Mouse (Mus musculus) cortical plate, adult 2 months (tissue): ENCODE results near the gene Eif4e. TPM values are rescaled to one million over a fixed set of nuclear protein-coding genes. Genes with fewer than 3 reads are reported as not detected.

Experiments used
- H3K27ac ChIP-seq: fragments of 200-500 bp; 2 replicates; pipeline ENCODE4 v1.5.1; 2012; ENCODE audit warnings: low read length, control low read depth, inconsistent platforms; ENCODE audit not compliant: insufficient read depth
- H3K4me1 ChIP-seq: fragments of 200-500 bp; 2 replicates; pipeline ENCODE4 v1.6.1; 2011; ENCODE audit warnings: low read length; ENCODE audit not compliant: control insufficient read depth, insufficient read depth
- H3K4me3 ChIP-seq: fragments of 200-500 bp; 2 replicates; pipeline ENCODE4 v1.5.1; 2011; ENCODE audit warnings: mild to moderate bottlenecking, low read length, control low read depth; ENCODE audit not compliant: insufficient read depth
- CTCF ChIP-seq: fragments of 200-500 bp; IDR thresholded peaks from 2 replicates; pipeline ENCODE4 v1.5.1; 2011; ENCODE audit warnings: mild to moderate bottlenecking, control low read depth, low read length; ENCODE audit not compliant: insufficient read depth; ENCODE audit errors: extremely low read depth
- POLR2A ChIP-seq: fragments of 200-500 bp; IDR thresholded peaks from 2 replicates; pipeline ENCODE4 v1.6.1; 2011; ENCODE audit warnings: mild to moderate bottlenecking, low read length, control low read depth; ENCODE audit not compliant: insufficient read depth; ENCODE audit errors: extremely low read depth
- polyA plus RNA-seq: library from polyadenylated mRNA; depleted of rRNA; stranded (reverse); fragments of >200 nt; gene quantifications from 2 replicates; pipeline ENCODE4 v1.2.3, GENCODE M21; 2012; rRNA removed

Gene Eif4e
- polyA plus RNA-seq: 146 and 158 TPM in 2 replicates

DNA sequence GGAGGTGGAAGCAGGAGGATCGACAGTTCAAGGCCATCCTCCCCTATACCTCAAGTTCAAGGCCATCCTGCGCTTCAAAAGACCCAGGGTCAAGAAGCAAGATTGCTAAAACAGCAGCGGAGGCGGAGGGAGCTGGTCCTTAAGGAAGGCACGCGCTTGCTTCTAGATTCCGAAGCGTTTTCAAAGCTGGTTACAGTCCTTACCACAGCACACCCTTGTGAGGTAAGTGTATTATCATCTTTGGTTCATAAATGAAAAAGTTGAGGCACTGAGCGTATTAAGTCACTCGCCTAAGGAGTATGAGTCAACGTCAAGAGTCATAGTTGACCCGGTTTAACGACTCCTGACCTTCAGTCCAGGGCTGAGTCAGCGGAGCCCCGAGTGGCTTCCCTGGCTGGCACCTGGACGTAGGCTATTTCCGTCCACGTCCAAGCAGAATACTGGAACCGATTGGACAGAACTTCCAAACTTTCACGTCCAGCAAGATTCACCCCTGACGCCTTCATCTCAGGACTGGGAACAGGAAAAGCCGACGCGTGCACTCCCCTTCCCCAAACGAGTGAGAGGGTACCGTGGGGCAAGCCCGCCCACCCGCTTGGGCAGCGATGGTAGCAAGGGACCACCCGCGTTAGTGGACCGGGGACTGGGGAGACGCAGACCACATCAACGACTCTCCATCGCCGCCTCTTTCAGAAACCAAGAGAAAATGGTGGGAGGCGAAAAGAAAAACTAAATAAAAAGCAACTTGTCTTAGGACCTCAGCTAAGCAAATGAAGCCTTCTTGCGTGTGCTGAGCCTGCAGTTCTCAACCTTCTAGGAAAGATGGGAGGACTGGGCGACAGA, at the start of gene Eif4e:
TSS of gene Eif4e (plus strand) at position 107 of the 843 bp plus-strand sequence.
- Histone ChIP-seq H3K27ac (peak within 1 kb of the TSS; percentile 49), H3K4me3 (peak within 1 kb of the TSS; percentile 51), H3K4me1 (peaks cover 2% of the 10 kb centered on the region; the same call in 1 of the 2 replicates)
- no peak for TF ChIP-seq POLR2A
- no peak for TF ChIP-seq CTCF

DNA sequence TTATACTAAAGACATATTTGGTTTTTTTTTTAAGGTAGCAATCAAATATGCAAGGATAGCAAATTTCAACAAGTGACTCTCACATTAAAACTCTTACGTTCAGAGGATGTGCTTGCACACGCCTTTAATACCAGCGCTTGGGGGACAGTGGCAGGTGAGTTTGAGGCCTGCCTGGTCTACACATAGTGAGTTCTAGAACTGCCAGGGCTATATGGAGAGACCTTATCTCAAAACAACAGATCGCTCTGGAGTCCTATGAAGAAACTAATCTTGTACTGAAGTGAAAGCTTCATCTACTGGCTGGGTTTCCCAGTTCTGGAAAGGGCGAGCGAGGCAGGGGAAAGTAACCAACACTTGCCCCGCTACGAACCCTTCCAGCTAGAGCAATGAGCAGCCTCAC, 46.5 kb upstream of the Eif4e start:
- H3K4me1 ChIP-seq: no peaks in the 10 kb centered on the region
- TF ChIP-seq CTCF: no peak
- H3K27ac ChIP-seq: no peak overlapping the region
- H3K4me3 ChIP-seq: no peak overlapping the region

DNA sequence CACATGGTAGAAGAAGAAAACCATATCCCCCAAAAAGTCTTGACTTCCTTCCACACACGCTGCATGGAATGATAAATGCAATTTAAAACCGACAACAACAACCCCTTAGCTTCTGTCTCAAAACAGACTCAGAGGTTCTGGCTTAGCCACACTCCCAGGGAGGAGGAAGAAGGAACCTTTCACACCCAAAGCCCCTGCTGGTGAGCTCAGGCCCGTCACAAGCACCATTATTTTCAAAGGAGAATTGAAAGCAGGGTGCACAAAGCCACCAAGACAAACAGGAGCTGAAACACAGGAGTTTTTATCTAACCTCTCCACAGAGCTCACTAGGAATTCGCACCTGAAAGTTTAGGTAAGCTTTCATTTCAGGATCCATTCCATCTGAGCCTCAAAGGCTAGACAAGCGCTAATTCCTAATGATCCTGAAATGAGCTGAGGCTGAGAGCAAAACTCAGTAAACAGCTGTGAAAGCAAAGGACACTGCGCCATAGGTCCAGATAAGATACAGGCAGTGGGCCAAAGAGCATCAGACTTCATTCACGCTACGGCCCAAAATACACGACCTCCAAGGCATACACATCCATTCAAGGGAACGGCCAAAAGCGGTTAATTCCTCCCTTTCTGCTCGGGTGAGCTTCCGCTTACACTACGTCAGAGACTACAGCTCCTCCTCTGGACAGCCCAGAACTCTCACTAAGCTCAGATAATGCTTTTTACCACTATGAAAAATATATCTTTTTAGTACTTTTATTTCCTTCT, 44.3 kb upstream of the Eif4e start:
- no peak for TF ChIP-seq POLR2A
- no peak for TF ChIP-seq CTCF
- no peaks in the 10 kb centered on the region for H3K4me1 ChIP-seq
- no peak overlapping the region for H3K27ac ChIP-seq
- H3K4me3 ChIP-seq: no peak overlapping the region

- no peak for TF ChIP-seq POLR2A
- no peak for TF ChIP-seq CTCF
- H3K27ac ChIP-seq: no peak overlapping the region
- H3K4me1 ChIP-seq: no peaks in the 10 kb centered on the region
- H3K4me3 ChIP-seq: no peak overlapping the region
Observed at GRCm38 (mm10) chr3:138483240-138483639, 42.7 kb upstream of the Eif4e start.

GRCm38 (mm10) chr3:138488584-138489326, 37.2 kb upstream of the Eif4e start:
- Histone ChIP-seq H3K4me1 (no peaks in the 10 kb centered on the region), H3K27ac (no peak overlapping the region), H3K4me3 (peak overlapping the region; percentile 67)
- TF ChIP-seq POLR2A: no peak
- no peak for TF ChIP-seq CTCF

DNA sequence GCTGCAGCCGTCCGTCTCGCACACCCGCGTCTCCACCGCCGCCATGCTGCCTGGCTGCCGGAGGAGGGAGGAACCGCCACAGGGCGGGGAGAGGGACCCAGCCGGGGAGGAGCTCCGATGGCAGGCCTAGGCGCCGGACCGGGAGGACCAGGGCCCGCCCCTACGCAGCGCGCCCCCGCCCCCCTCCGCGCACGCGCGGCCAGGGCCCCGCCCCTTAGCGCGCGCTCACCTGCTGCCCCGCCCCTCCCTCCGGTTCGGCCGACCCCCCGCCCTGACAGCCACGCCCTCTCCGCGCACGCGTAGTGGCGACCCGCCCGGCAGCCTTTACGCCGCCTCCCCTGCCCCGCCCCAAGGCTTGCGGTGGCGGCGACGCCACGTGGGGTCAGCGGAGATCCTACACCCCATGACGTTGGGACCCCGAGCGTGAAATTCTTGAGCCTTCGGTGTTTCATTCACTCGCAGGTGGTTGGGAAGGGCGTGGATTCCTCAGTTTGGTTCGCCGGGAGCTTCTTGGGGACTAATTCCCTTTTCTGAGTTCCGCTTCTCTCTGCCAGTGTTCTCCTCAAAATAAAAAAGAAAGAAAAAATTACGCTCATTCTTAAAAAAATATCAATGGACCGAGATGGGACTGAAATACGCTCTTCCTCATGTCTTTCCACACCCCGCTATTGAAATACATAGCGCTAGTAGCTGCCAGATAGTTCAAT, 36.5 kb upstream of the Eif4e start, which contains the start of gene Metap1:
TSS of gene Metap1 (minus strand) at position 189 of the 707 bp plus-strand sequence.
- Histone ChIP-seq H3K4me3 (peak within 1 kb of the TSS; percentile 67), H3K4me1 (no peaks in the 10 kb centered on the region), H3K27ac (no peak within 1 kb of the TSS)
- TF ChIP-seq CTCF (no peak), POLR2A (peak; percentile 49; the same call in 1 of the 2 replicates)

DNA sequence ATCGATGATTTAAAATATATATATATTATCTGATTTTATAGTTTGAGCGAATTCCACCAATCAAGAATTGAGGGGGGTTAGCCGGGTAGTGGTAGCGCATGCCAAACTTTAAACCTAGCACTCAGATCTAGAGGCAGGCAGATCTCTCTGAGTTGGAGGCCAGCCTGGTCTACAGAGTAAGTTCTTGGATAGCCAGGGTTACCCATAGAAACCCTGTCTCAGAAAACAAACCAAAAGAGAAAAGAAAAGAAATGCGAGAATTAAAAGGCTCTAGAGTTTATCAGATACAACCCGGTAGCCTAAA, 36.0 kb upstream of the Eif4e start:
- TF ChIP-seq CTCF (no peak), POLR2A (no peak)
- peak overlapping the region; percentile 67; the same call in 1 of the 2 replicates for H3K4me3 ChIP-seq
- H3K4me1 ChIP-seq: no peaks in the 10 kb centered on the region
- H3K27ac ChIP-seq: no peak overlapping the region

- Histone ChIP-seq H3K4me1 (no peaks in the 10 kb centered on the region), H3K4me3 (no peak overlapping the region), H3K27ac (no peak overlapping the region)
- no peak for TF ChIP-seq POLR2A
- no peak for TF ChIP-seq CTCF
Observed at GRCm38 (mm10) chr3:138493668-138494067, 32.3 kb upstream of the Eif4e start.

- Histone ChIP-seq H3K27ac (no peak overlapping the region), H3K4me1 (no peaks in the 10 kb centered on the region), H3K4me3 (no peak overlapping the region)
- no peak for TF ChIP-seq CTCF
- TF ChIP-seq POLR2A: no peak
Observed at GRCm38 (mm10) chr3:138494565-138494964, 31.4 kb upstream of the Eif4e start.
